Mouse (Mus musculus) bone marrow macrophage, adult 2 months (primary cell): ENCODE measurements at regions not wholly inside any gene's neighbourhood (a gene's known extent, or its start where the extent isn't known, plus 50 kb on each side); places are given as distances from the start of the nearest gene placed in this dataset.

ENCODE experiments used
- H3K27ac ChIP-seq: 2 replicates; pipeline ENCODE4 v1.5.1; 2012; ENCODE audit warnings: low read depth, low read length; ENCODE audit not compliant: insufficient read depth
- H3K4me1 ChIP-seq: 2 replicates; pipeline ENCODE4 v1.6.1; 2012; ENCODE audit warnings: low read length; ENCODE audit not compliant: control insufficient read depth, insufficient read depth
- H3K4me3 ChIP-seq: 2 replicates; pipeline ENCODE4 v1.5.1; 2012; ENCODE audit warnings: mild to moderate bottlenecking, low read length, moderate library complexity; ENCODE audit not compliant: insufficient read depth
- CTCF ChIP-seq: IDR thresholded peaks from 2 replicates; pipeline ENCODE4 v1.5.1; 2012; ENCODE audit warnings: low read depth, mild to moderate bottlenecking, low read length, moderate library complexity
- POLR2A ChIP-seq: IDR thresholded peaks from 2 replicates; pipeline ENCODE4 v1.6.1; 2012; ENCODE audit warnings: mild to moderate bottlenecking, low read depth, low read length, borderline replicate concordance

- Histone ChIP-seq H3K27ac (no peak overlapping the region), H3K4me1 (no peaks in the 10 kb centered on the region), H3K4me3 (no peak overlapping the region)
- TF ChIP-seq CTCF (no peak), POLR2A (no peak)
Observed at GRCm38 (mm10) chr8:104051540-104051882, 49.9 kb upstream of the Cdh5 start.
